Mouse (Mus musculus) spleen, adult 2 months (tissue): Measurements from ENCODE around the gene Hoxa7. TPM values are rescaled to one million over a fixed set of nuclear protein-coding genes. Genes with fewer than 3 reads are reported as not detected.

Source experiments
- DNase-seq, 2 experiments: peaks; one replicate each; pipeline versions ENCODE4 v3.0.0 to v3.0.0-alpha.2; 2012 to 2021; ENCODE audit warnings: low spot score in 2 of 2, low read depth in 1 of 2
- H3K27ac ChIP-seq: fragments of 200-500 bp; 2 replicates; pipeline ENCODE4 v1.5.1; 2012; ENCODE audit warnings: low read length, inconsistent platforms; ENCODE audit not compliant: insufficient read depth
- H3K27me3 ChIP-seq: fragments of 200-500 bp; 2 replicates; pipeline ENCODE4 v1.6.1; 2012; ENCODE audit warnings: mild to moderate bottlenecking, moderate library complexity, low read length, inconsistent platforms; ENCODE audit not compliant: control insufficient read depth, insufficient read depth
- H3K36me3 ChIP-seq: fragments of 200-500 bp; 2 replicates; pipeline ENCODE4 v1.6.1; 2012; ENCODE audit warnings: mild to moderate bottlenecking, low read length, inconsistent platforms; ENCODE audit not compliant: control insufficient read depth, insufficient read depth
- H3K4me1 ChIP-seq: fragments of 200-500 bp; 2 replicates; pipeline ENCODE4 v1.6.1; 2011; ENCODE audit warnings: inconsistent platforms; ENCODE audit not compliant: control insufficient read depth, insufficient read depth, insufficient read length
- H3K4me3 ChIP-seq: fragments of 200-500 bp; 2 replicates; pipeline ENCODE4 v1.5.1; 2011; ENCODE audit warnings: mild to moderate bottlenecking, inconsistent platforms; ENCODE audit not compliant: insufficient read depth, insufficient read length; ENCODE audit errors: extremely low read depth
- CTCF ChIP-seq: fragments of 200-500 bp; IDR thresholded peaks from 2 replicates; pipeline ENCODE4 v1.5.1; 2011; ENCODE audit warnings: mild to moderate bottlenecking, inconsistent platforms; ENCODE audit not compliant: insufficient read depth, insufficient read length, insufficient replicate concordance; ENCODE audit errors: extremely low read depth
- POLR2A ChIP-seq: fragments of 200-500 bp; IDR thresholded peaks from 2 replicates; pipeline ENCODE4 v1.6.1; 2011; ENCODE audit warnings: low read depth, low read length, inconsistent platforms
- WGBS: fragments of 180-500 bp; shearing (Covaris S2); methylation state at CpG from one replicate; pipeline ENCODE4 v1.1.7; 2018; 5-methylcytosine and 5-hydroxymethylcytosine counted together
- polyA plus RNA-seq: library from polyadenylated mRNA; depleted of rRNA; stranded (reverse); fragments of >200 nt; gene quantifications from 2 replicates; pipeline ENCODE4 v1.2.3, GENCODE M21; 2012

Gene Hoxa7
- polyA plus RNA-seq, 1 experiment = 0.56 TPM

DNA sequence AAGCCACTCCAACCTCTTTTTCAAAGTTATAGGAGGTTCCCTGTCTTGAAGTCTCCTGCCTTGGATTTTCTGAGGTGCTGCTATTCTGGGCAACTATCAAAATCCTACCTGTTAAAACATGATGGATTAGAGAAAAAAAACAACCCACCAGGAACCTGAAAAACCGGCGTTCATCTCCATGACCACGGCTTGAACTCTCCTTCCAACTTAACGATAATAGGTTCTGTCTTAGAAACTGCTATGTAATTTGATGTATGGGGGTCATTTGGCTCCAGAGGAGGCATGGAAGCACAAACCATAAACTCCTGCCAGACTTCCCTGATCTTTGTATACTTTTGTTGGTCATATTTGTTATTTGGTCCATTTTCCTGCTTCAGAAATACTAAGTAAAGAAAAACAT, 48.0 kb downstream of the Hoxa7 start:
- Histone ChIP-seq H3K27me3 (peaks cover 2% of the 10 kb centered on the region; the same call in 1 of the 2 replicates), H3K4me3 (no peak overlapping the region), H3K36me3 (no peaks in the 10 kb centered on the region), H3K27ac (no peak overlapping the region), H3K4me1 (no peaks in the 10 kb centered on the region)
- DNase-seq = no peak
- TF ChIP-seq CTCF (no peak), POLR2A (no peak)
- 86% methylated on average over 4 of the region's 4 CpGs for WGBS

GRCm38 (mm10) chr6:52172501-52172900, 49.2 kb downstream of the Hoxa7 start:
- Histone ChIP-seq H3K27me3 (peaks cover 2% of the 10 kb centered on the region; the same call in 1 of the 2 replicates), H3K27ac (peak overlapping the region; percentile 41), H3K4me1 (no peaks in the 10 kb centered on the region), H3K36me3 (no peaks in the 10 kb centered on the region), H3K4me3 (no peak overlapping the region)
- WGBS = 82% methylated on average over 35 of the region's 35 CpGs
- TF ChIP-seq POLR2A = no peak
- no peak for TF ChIP-seq CTCF
- no peak for DNase-seq

DNA sequence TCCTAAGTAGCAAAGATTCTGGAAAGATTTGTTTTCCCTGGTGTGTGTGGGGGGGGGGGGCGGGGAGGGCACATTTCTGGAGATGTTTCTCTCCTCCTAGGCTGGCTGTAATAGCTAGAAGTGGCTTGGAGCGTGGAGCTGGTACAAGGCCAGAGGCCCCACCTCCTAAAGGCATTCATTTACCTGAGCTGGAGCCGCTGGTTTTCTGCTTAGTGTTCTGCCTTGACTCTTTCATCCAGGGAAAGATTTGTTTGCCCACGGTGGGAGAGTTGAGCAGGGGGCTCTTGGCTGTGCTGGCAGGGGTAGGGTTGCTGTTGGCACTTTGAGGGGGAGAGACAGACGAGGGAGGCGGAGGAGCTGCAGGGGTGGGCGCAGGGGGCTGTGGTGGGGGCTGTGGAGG, 49.7 kb downstream of the Hoxa7 start:
- WGBS = 89% methylated on average over 7 of the region's 7 CpGs
- DNase-seq = no peak
- TF ChIP-seq CTCF = no peak
- no peak for TF ChIP-seq POLR2A

DNA sequence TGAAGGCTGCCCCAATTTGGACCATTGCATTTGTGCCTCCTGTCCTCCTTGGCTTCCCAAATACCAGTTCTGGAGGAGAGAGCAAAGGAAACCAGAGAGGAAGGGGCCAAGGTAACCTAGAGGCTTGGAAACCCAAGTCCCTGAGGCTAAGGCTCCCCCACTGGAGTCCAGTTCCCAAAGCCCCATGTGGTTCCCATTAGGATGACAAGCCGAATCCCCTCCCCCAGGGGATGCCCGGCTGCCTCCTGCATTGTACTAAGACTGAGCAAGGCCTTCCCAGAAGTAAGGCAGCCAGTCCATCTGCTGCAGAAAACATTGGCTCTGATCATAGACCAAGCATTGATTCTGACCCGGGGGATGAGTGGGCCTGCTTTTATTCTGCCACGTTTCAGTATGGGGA, 50.3 kb downstream of the Hoxa7 start:
- no peak for DNase-seq
- no peaks in the 10 kb centered on the region for H3K4me1 ChIP-seq
- 90% methylated on average over 4 of the region's 4 CpGs for WGBS
- no peak overlapping the region for H3K27ac ChIP-seq
- no peak for TF ChIP-seq POLR2A
- no peak for TF ChIP-seq CTCF
- H3K4me3 ChIP-seq = no peak overlapping the region
- peaks cover 4% of the 10 kb centered on the region; the same call in 1 of the 2 replicates for H3K27me3 ChIP-seq
- H3K36me3 ChIP-seq = no peaks in the 10 kb centered on the region

More for the DNA sequence above, 49.7 kb downstream of the Hoxa7 start:
- H3K4me1 ChIP-seq = no peaks in the 10 kb centered on the region
- peaks cover 2% of the 10 kb centered on the region; the same call in 1 of the 2 replicates for H3K27me3 ChIP-seq
- no peak overlapping the region for H3K4me3 ChIP-seq
- H3K36me3 ChIP-seq = no peaks in the 10 kb centered on the region
- no peak overlapping the region for H3K27ac ChIP-seq

GRCm38 (mm10) chr6:52170898-52171223, 50.8 kb downstream of the Hoxa7 start:
- WGBS = 65% methylated on average over 5 of the region's 5 CpGs
- Histone ChIP-seq H3K36me3 (no peaks in the 10 kb centered on the region), H3K27ac (no peak overlapping the region; the same call in 1 of the 2 replicates), H3K4me1 (no peaks in the 10 kb centered on the region), H3K27me3 (peaks cover 4% of the 10 kb centered on the region; the same call in 1 of the 2 replicates), H3K4me3 (no peak overlapping the region)
- TF ChIP-seq CTCF (no peak), POLR2A (no peak)
- no peak for DNase-seq

- Histone ChIP-seq H3K27ac (no peak overlapping the region; the same call in 1 of the 2 replicates), H3K36me3 (no peaks in the 10 kb centered on the region), H3K4me1 (no peaks in the 10 kb centered on the region), H3K27me3 (0 out of 2 replicates have a peak, but pooled peaks cover 4% of the 10 kb centered on the region), H3K4me3 (no peak overlapping the region)
- TF ChIP-seq CTCF (no peak), POLR2A (no peak)
- 85% methylated on average over 40 of the region's 40 CpGs for WGBS
- no peak for DNase-seq
Observed at GRCm38 (mm10) chr6:52170166-52170897, 51.3 kb downstream of the Hoxa7 start.

GRCm38 (mm10) chr6:52169499-52170165, 52.0 kb downstream of the Hoxa7 start:
- Histone ChIP-seq H3K36me3 (no peaks in the 10 kb centered on the region), H3K4me1 (no peaks in the 10 kb centered on the region), H3K27ac (no peak overlapping the region; the same call in 1 of the 2 replicates), H3K4me3 (no peak overlapping the region), H3K27me3 (0 out of 2 replicates have a peak, but pooled peaks cover 4% of the 10 kb centered on the region)
- no peak for TF ChIP-seq CTCF
- no peak for TF ChIP-seq POLR2A
- no peak for DNase-seq
- 88% methylated on average over 16 of the region's 16 CpGs for WGBS
